Mouse (Mus musculus): ENCODE measurements at regions not wholly inside any gene's neighbourhood (a gene's known extent, or its start where the extent isn't known, plus 50 kb on each side); places are given as distances from the start of the nearest gene placed in this dataset.

- Histone ChIP-seq H3K4me3 (ENCODE audit: low read depth, low read length) (no peak overlapping the region), H3K4me1 (ENCODE audit: insufficient read depth) (no peaks in the 10 kb centered on the region), H3K36me3 (ENCODE audit: insufficient read depth) (no peaks in the 10 kb centered on the region), H3K27me3 (ENCODE audit: insufficient read depth, low read length) (no peaks in the 10 kb centered on the region), H3K27ac (ENCODE audit: low read depth) (no peak overlapping the region), H3K4me2 (no peak overlapping the region), H3K9me3 (ENCODE audit: low read depth, low read length) (no peaks in the 10 kb centered on the region), H3K9ac (no peak overlapping the region)
- WGBS = 49% methylated on average over 6 of the region's 6 CpGs
- TF ChIP-seq CTCF (IDR thresholded peaks at IDR 0.05; ENCODE audit: low read depth) = no peak
- ATAC-seq (ENCODE audit: insufficient read depth) = no peak
- no peak for DNase-seq
Observed at GRCm38 (mm10) chr3:140973519-140973918, 238.6 kb downstream of the Pdha2 start.

DNA sequence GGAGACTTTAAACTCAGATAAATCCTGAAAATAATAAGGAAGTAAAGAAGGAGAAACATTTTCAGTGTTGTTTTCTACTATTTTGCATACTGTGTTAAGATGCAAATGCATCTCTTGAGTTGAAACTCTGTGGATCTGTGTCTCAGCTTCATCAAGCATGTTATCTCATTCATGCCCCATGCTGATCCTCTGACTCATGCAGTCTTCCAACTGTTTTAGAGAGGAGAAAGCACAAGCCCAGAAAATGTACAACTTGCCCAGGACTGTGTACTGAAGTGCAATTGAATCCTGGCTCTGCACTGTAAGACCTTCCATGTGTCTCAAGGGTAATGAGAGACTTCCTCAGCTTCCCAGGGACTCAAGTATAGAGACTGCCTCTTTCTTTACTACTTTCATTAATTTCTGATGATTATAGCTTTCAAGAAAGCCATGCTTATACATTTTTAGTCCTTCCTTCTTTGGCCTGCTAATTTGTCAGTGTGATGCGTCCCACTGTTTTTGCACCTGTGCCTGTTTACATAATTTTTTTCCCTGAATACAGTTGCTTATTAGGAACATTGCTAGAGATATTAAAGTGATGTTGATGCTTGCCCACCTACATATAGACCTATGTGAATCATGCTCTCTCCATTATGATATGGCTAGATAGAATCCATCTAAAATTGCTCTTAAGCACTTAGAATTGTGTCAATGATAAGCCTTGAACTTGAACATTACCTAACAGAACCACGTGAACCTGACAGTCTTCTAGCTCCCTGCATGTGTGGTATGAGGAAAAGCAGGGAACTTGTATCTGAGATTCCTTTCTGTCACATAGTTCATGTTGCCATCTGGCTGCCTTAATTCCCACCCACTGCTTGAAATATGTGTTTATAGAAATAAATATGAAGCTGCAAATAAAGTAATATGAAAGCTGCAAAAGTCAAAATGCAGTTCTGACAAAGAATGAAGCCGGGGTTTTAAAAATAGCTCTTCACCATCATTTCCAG lies 242.0 kb downstream of the Pdha2 start:
- 79% methylated on average over 3 of the region's 3 CpGs for WGBS

GRCm38 (mm10) chr3:140968556-140968955 lies 243.6 kb downstream of the Pdha2 start:
- WGBS = 74% methylated on average over 3 of the region's 3 CpGs
- H3K9ac ChIP-seq = no peak overlapping the region
- H3K4me2 ChIP-seq = no peak overlapping the region
- no peaks in the 10 kb centered on the region for H3K27me3 ChIP-seq (ENCODE audit: insufficient read depth, low read length)
- no peak overlapping the region for H3K4me3 ChIP-seq (ENCODE audit: low read depth, low read length)
- no peak for TF ChIP-seq CTCF (IDR thresholded peaks at IDR 0.05; ENCODE audit: low read depth)
- H3K36me3 ChIP-seq (ENCODE audit: insufficient read depth) = no peaks in the 10 kb centered on the region
- no peak for ATAC-seq (ENCODE audit: insufficient read depth)
- H3K4me1 ChIP-seq (ENCODE audit: insufficient read depth) = no peaks in the 10 kb centered on the region
- no peak overlapping the region for H3K27ac ChIP-seq (ENCODE audit: low read depth)
- DNase-seq = no peak
- H3K9me3 ChIP-seq (ENCODE audit: low read depth, low read length) = no peaks in the 10 kb centered on the region

More for the DNA sequence above, 242.0 kb downstream of the Pdha2 start:
- H3K9me3 ChIP-seq (ENCODE audit: low read depth, low read length) = no peaks in the 10 kb centered on the region
- H3K4me1 ChIP-seq (ENCODE audit: insufficient read depth) = no peaks in the 10 kb centered on the region
- no peak overlapping the region for H3K4me3 ChIP-seq (ENCODE audit: low read depth, low read length)
- H3K9ac ChIP-seq = no peak overlapping the region
- no peak for DNase-seq
- no peaks in the 10 kb centered on the region for H3K27me3 ChIP-seq (ENCODE audit: insufficient read depth, low read length)
- H3K27ac ChIP-seq (ENCODE audit: low read depth) = no peak overlapping the region
- ATAC-seq (ENCODE audit: insufficient read depth) = no peak
- H3K4me2 ChIP-seq = no peak overlapping the region
- no peaks in the 10 kb centered on the region for H3K36me3 ChIP-seq (ENCODE audit: insufficient read depth)
- TF ChIP-seq CTCF (IDR thresholded peaks at IDR 0.05; ENCODE audit: low read depth) = no peak

- Histone ChIP-seq H3K9me3 (ENCODE audit: low read depth, low read length) (no peaks in the 10 kb centered on the region), H3K4me2 (no peak overlapping the region), H3K9ac (no peak overlapping the region), H3K4me3 (ENCODE audit: low read depth, low read length) (no peak overlapping the region), H3K4me1 (ENCODE audit: insufficient read depth) (no peaks in the 10 kb centered on the region), H3K36me3 (ENCODE audit: insufficient read depth) (no peaks in the 10 kb centered on the region), H3K27ac (ENCODE audit: low read depth) (no peak overlapping the region), H3K27me3 (ENCODE audit: insufficient read depth, low read length) (no peaks in the 10 kb centered on the region)
- TF ChIP-seq CTCF (IDR thresholded peaks at IDR 0.05; ENCODE audit: low read depth) = no peak
- ATAC-seq (ENCODE audit: insufficient read depth) = no peak
- whole genome bisulfite sequencing = 64% methylated on average over 1 of the region's 1 CpGs
- no peak for DNase-seq
Observed at GRCm38 (mm10) chr3:140957666-140958065, 254.5 kb downstream of the Pdha2 start.

DNA sequence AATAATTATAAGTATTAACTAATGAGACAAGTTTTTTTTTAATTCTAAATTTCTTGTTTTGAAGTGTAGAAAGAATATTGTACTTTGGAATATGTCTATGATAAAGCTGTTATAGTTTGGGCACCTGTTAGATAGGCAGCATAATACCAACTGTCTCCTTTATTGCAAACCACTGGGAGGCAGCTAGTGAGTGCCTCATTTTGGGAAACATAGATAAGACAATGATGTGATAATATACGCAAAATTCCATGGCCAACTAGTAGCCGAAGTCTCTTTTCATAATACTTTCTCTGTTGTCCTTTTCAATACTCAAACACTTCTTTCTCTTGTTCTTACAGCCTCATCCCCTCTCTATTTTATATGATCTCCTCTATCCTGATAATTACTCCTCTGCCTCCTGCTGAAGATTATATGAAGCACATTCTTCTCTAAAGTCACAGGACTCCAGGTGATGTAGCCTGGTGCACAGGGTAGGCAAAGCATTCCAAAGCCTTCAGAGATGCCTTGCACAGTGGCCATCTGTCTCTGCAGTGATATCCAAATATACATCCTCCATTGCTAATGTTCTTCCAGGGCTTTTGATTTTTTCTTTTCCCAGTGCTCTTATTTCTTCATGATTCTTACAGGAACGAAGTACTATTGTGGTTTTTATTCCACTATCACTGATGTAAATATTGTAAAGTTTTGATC lies 259.9 kb downstream of the Pdha2 start:
- Histone ChIP-seq H3K36me3 (ENCODE audit: insufficient read depth) (no peaks in the 10 kb centered on the region), H3K9me3 (ENCODE audit: low read depth, low read length) (no peaks in the 10 kb centered on the region), H3K4me3 (ENCODE audit: low read depth, low read length) (no peak overlapping the region), H3K4me1 (ENCODE audit: insufficient read depth) (no peaks in the 10 kb centered on the region), H3K27ac (ENCODE audit: low read depth) (no peak overlapping the region), H3K9ac (no peak overlapping the region), H3K4me2 (no peak overlapping the region), H3K27me3 (ENCODE audit: insufficient read depth, low read length) (no peaks in the 10 kb centered on the region)
- DNase-seq = no peak
- WGBS = 72% methylated on average over 3 of the region's 3 CpGs
- TF ChIP-seq CTCF (IDR thresholded peaks at IDR 0.05; ENCODE audit: low read depth) = no peak
- no peak for ATAC-seq (ENCODE audit: insufficient read depth)

GRCm38 (mm10) chr3:140951024-140951423 lies 261.1 kb downstream of the Pdha2 start:
- no peak overlapping the region for H3K27ac ChIP-seq (ENCODE audit: low read depth)

More at GRCm38 (mm10) chr3:140951024-140951423, 261.1 kb downstream of the Pdha2 start:
- no peak overlapping the region for H3K9ac ChIP-seq
- ATAC-seq (ENCODE audit: insufficient read depth) (no peak), DNase-seq (no peak)
- no peaks in the 10 kb centered on the region for H3K36me3 ChIP-seq (ENCODE audit: insufficient read depth)
- no peak for TF ChIP-seq CTCF (IDR thresholded peaks at IDR 0.05; ENCODE audit: low read depth)
- H3K4me3 ChIP-seq (ENCODE audit: low read depth, low read length) = no peak overlapping the region
- H3K4me1 ChIP-seq (ENCODE audit: insufficient read depth) = no peaks in the 10 kb centered on the region
- H3K27me3 ChIP-seq (ENCODE audit: insufficient read depth, low read length) = no peaks in the 10 kb centered on the region
- 56% methylated on average over 2 of the region's 2 CpGs for WGBS
- no peaks in the 10 kb centered on the region for H3K9me3 ChIP-seq (ENCODE audit: low read depth, low read length)
- no peak overlapping the region for H3K4me2 ChIP-seq
